Mouse (Mus musculus) lung, embryonic 14.5 days (tissue): Measurements from ENCODE around the gene Pdf. TPM values are rescaled to one million over a fixed set of nuclear protein-coding genes. Genes with fewer than 3 reads are reported as not detected.
"Not testable (repeated sequence)": the region's sequence is repeated elsewhere in the genome, so short reads cannot be mapped to it uniquely, and the experiment has no call there.

Experiments used
- ATAC-seq: fragments of 200-750 bp; cut with Nextera tagmentation; 2 replicates; pipeline ENCODE4 v1.8.0; 2017; ENCODE audit warnings: mild to moderate bottlenecking, moderate TSS enrichment, moderate library complexity; ENCODE audit not compliant: insufficient read depth
- DNase-seq: peaks from one replicate; pipeline ENCODE4 v3.0.0-alpha.2; 2015
- H3K27ac ChIP-seq: fragments of 300-500 bp; sonication (generic); 2 replicates; pipeline ENCODE4 v1.5.1; 2014; ENCODE audit warnings: low read depth, mild to moderate bottlenecking, moderate library complexity
- H3K27me3 ChIP-seq: fragments of 300-500 bp; sonication (generic); 2 replicates; pipeline ENCODE4 v1.6.1; 2014; ENCODE audit warnings: low read length, control low read depth; ENCODE audit not compliant: insufficient read depth
- H3K36me3 ChIP-seq: fragments of 300-500 bp; sonication (generic); 2 replicates; pipeline ENCODE4 v1.6.1; 2014; ENCODE audit warnings: control low read depth; ENCODE audit not compliant: insufficient read depth
- H3K4me1 ChIP-seq: fragments of 300-500 bp; sonication (generic); 2 replicates; pipeline ENCODE4 v1.6.1; 2014; ENCODE audit warnings: antibody characterized with exemption, control low read depth; ENCODE audit not compliant: insufficient read depth
- H3K4me2 ChIP-seq: fragments of 300-500 bp; sonication (generic); 2 replicates; pipeline ENCODE4 v1.6.1; 2014; ENCODE audit warnings: mild to moderate bottlenecking
- H3K4me3 ChIP-seq: fragments of 300-500 bp; sonication (generic); 2 replicates; pipeline ENCODE4 v1.5.1; 2014; ENCODE audit warnings: low read depth, low read length
- H3K9ac ChIP-seq: fragments of 300-500 bp; sonication (generic); 2 replicates; pipeline ENCODE4 v1.6.1; 2014
- H3K9me3 ChIP-seq: fragments of 300-500 bp; sonication (generic); 2 replicates; pipeline ENCODE4 v1.6.1; 2016; ENCODE audit warnings: low read depth, low read length, control low read depth
- CTCF ChIP-seq: IDR thresholded peaks from 2 replicates; pipeline ENCODE4 v1.5.1; 2016; ENCODE audit warnings: antibody characterized with exemption, low read depth
- WGBS: fragments of 180-500 bp; shearing (Covaris S2); extraction: QIAGEN DNeasy Blood & Tissue Kit; methylation state at CpG from one replicate; pipeline ENCODE4 v1.1.7; 2014; 5-methylcytosine and 5-hydroxymethylcytosine counted together
- microRNA-seq: library from miRNA; unstranded; fragments of <30 nt; microRNA quantifications from one replicate; pipeline ENCODE4, GENCODE M21; 2016; ENCODE audit warnings: borderline number of aligned reads
- polyA plus RNA-seq: library from polyadenylated mRNA; unstranded; fragments of >200 nt; fragmentation: Nextera tagmentation; extraction: Ambion mirVana; gene quantifications from 2 replicates; pipeline ENCODE4 v1.2.1, GENCODE M21; 2014

The Pdf gene
- polyA plus RNA-seq, 1 experiment from 2014 or later = 45.6 TPM

GRCm38 (mm10) chr8:107014915-107015314 lies 33.5 kb downstream of the Pdf start:
- H3K9ac ChIP-seq = no peak overlapping the region
- no peak for DNase-seq
- H3K27me3 ChIP-seq = no peaks in the 10 kb centered on the region
- H3K9me3 ChIP-seq = no peaks in the 10 kb centered on the region
- 68% methylated on average over 1 of the region's 1 CpGs for WGBS
- peaks cover 38% of the 10 kb centered on the region for H3K36me3 ChIP-seq
- no peak overlapping the region for H3K4me3 ChIP-seq
- H3K27ac ChIP-seq = no peak overlapping the region
- no peaks in the 10 kb centered on the region for H3K4me1 ChIP-seq
- no peak overlapping the region for H3K4me2 ChIP-seq
- TF ChIP-seq CTCF = no peak
- ATAC-seq = no peak

- 74% methylated on average over 2 of the region's 2 CpGs for WGBS
Observed at GRCm38 (mm10) chr8:107012666-107013065, 35.7 kb downstream of the Pdf start.

GRCm38 (mm10) chr8:107007795-107008194 lies 40.6 kb downstream of the Pdf start:
- WGBS = 78% methylated on average over 3 of the region's 3 CpGs
- ATAC-seq (no peak), DNase-seq (no peak)
- no peak overlapping the region for H3K27ac ChIP-seq
- peaks cover 61% of the 10 kb centered on the region for H3K36me3 ChIP-seq
- TF ChIP-seq CTCF = no peak
- H3K4me2 ChIP-seq = no peak overlapping the region
- no peak overlapping the region for H3K9ac ChIP-seq
- H3K4me1 ChIP-seq = no peaks in the 10 kb centered on the region
- H3K27me3 ChIP-seq = no peaks in the 10 kb centered on the region
- no peaks in the 10 kb centered on the region for H3K9me3 ChIP-seq
- no peak overlapping the region for H3K4me3 ChIP-seq

More at GRCm38 (mm10) chr8:107012666-107013065, 35.7 kb downstream of the Pdf start:
- Histone ChIP-seq H3K4me3 (no peak overlapping the region), H3K4me1 (no peaks in the 10 kb centered on the region), H3K9me3 (no peaks in the 10 kb centered on the region), H3K27me3 (no peaks in the 10 kb centered on the region), H3K4me2 (no peak overlapping the region), H3K27ac (no peak overlapping the region), H3K36me3 (peaks cover 46% of the 10 kb centered on the region), H3K9ac (no peak overlapping the region)
- ATAC-seq (no peak), DNase-seq (no peak)
- no peak for TF ChIP-seq CTCF

- peak; percentile 100 for TF ChIP-seq CTCF
- Histone ChIP-seq H3K4me3 (no peak overlapping the region), H3K4me2 (no peak overlapping the region), H3K9me3 (no peaks in the 10 kb centered on the region), H3K4me1 (no peaks in the 10 kb centered on the region), H3K27me3 (no peaks in the 10 kb centered on the region), H3K9ac (no peak overlapping the region), H3K36me3 (peaks cover 44% of the 10 kb centered on the region), H3K27ac (no peak overlapping the region)
- DNase-seq (peak; percentile 95), ATAC-seq (peak; percentile 76)
- WGBS = 22% methylated on average over 5 of the region's 5 CpGs
Observed at GRCm38 (mm10) chr8:107002532-107002931, 45.9 kb downstream of the Pdf start.

- Histone ChIP-seq H3K4me1 (no peaks in the 10 kb centered on the region), H3K9ac (no peak overlapping the region), H3K27ac (no peak overlapping the region), H3K9me3 (no peaks in the 10 kb centered on the region), H3K4me2 (no peak overlapping the region), H3K4me3 (no peak overlapping the region), H3K27me3 (no peaks in the 10 kb centered on the region), H3K36me3 (peaks cover 37% of the 10 kb centered on the region; the same call in 1 of the 2 replicates)
- no peak for TF ChIP-seq CTCF
- ATAC-seq (no peak), DNase-seq (peak; percentile 74)
- WGBS = 62% methylated on average over 1 of the region's 1 CpGs
Observed at GRCm38 (mm10) chr8:106999068-106999467, 49.3 kb downstream of the Pdf start.

GRCm38 (mm10) chr8:106997416-106997815 lies 51.0 kb downstream of the Pdf start:
- Histone ChIP-seq H3K27ac (no peak overlapping the region), H3K4me2 (no peak overlapping the region), H3K4me1 (no peaks in the 10 kb centered on the region), H3K9ac (no peak overlapping the region), H3K27me3 (no peaks in the 10 kb centered on the region), H3K4me3 (no peak overlapping the region), H3K9me3 (no peaks in the 10 kb centered on the region), H3K36me3 (peaks cover 31% of the 10 kb centered on the region; the same call in 1 of the 2 replicates)
- 79% methylated on average over 4 of the region's 4 CpGs for WGBS
- no peak for ATAC-seq
- no peak for DNase-seq
- no peak for TF ChIP-seq CTCF

- 85% methylated on average over 4 of the region's 4 CpGs for WGBS
Observed at GRCm38 (mm10) chr8:106996339-106996738, 52.1 kb downstream of the Pdf start.

More at GRCm38 (mm10) chr8:106996339-106996738, 52.1 kb downstream of the Pdf start:
- not testable (repeated sequence) for H3K4me1 ChIP-seq, H3K27me3 ChIP-seq, H3K4me3 ChIP-seq, H3K9ac ChIP-seq, DNase-seq, H3K27ac ChIP-seq, H3K4me2 ChIP-seq, ATAC-seq, H3K9me3 ChIP-seq
- peaks cover 35% of the 10 kb centered on the region for H3K36me3 ChIP-seq
- TF ChIP-seq CTCF = 0 out of 2 replicates have a peak, but pooled peaks have one; percentile 14

Small RNA genes within 50 kb of the gene (microRNA-seq; reads per million reads assigned to microRNA genes)
- gene Mir7075 = 1.4 reads per million

Other genes starting within 250 kb of the Pdf start
- 0.28 and 0.39 TPM in 2 replicates for gene Has3, start 178.4 kb downstream of the Pdf start, polyA plus RNA-seq
- 79.2 and 80.4 TPM in 2 replicates for gene Utp4, start 155.0 kb downstream of the Pdf start, polyA plus RNA-seq
- 21.1 and 22.1 TPM in 2 replicates for gene Sntb2, start 112.9 kb downstream of the Pdf start, polyA plus RNA-seq
- 67.8 and 71.4 TPM in 2 replicates for gene Vps4a, start 17.4 kb downstream of the Pdf start, polyA plus RNA-seq
- gene Cog8, start 8.1 kb upstream of the Pdf start, polyA plus RNA-seq = 37.0 and 40.8 TPM in 2 replicates
- gene Nip7, start 8.3 kb upstream of the Pdf start, polyA plus RNA-seq = 101 and 108 TPM in 2 replicates
- 1.1 and 2.9 TPM in 2 replicates for gene Tmed6, start 17.0 kb upstream of the Pdf start, polyA plus RNA-seq
- gene Terf2, start 47.9 kb upstream of the Pdf start, polyA plus RNA-seq = 13.7 and 14.7 TPM in 2 replicates
- gene Cyb5b, start 102.0 kb upstream of the Pdf start, polyA plus RNA-seq = 115 and 117 TPM in 2 replicates
- 13.3 and 14.1 TPM in 2 replicates for gene Nfat5, start 244.9 kb upstream of the Pdf start, polyA plus RNA-seq